Mouse (Mus musculus) hindbrain, postnatal 0 days (tissue): Measurements from ENCODE around the gene Nectin1. TPM values are rescaled to one million over a fixed set of nuclear protein-coding genes. Genes with fewer than 3 reads are reported as not detected.

Experiments used
- ATAC-seq: fragments of 200-750 bp; cut with Nextera tagmentation; 2 replicates; pipeline ENCODE4 v1.8.0; 2017; ENCODE audit warnings: mild to moderate bottlenecking, moderate TSS enrichment, moderate library complexity
- DNase-seq: peaks from one replicate; pipeline ENCODE4 v3.0.0-alpha.2; 2015; ENCODE audit warnings: low spot score
- H3K27ac ChIP-seq: fragments of 300-500 bp; sonication (generic); 2 replicates; pipeline ENCODE4 v1.5.1; 2014; ENCODE audit warnings: mild to moderate bottlenecking
- H3K27me3 ChIP-seq: fragments of 300-500 bp; sonication (generic); 2 replicates; pipeline ENCODE4 v1.6.1; 2014; ENCODE audit warnings: low read length, mixed read lengths; ENCODE audit not compliant: insufficient read depth
- H3K36me3 ChIP-seq: fragments of 300-500 bp; sonication (generic); 2 replicates; pipeline ENCODE4 v1.6.1; 2014; ENCODE audit warnings: low read length, mixed read lengths; ENCODE audit not compliant: insufficient read depth
- H3K4me1 ChIP-seq: fragments of 300-500 bp; sonication (generic); 2 replicates; pipeline ENCODE4 v1.6.1; 2014; ENCODE audit warnings: antibody characterized with exemption, low read length, mixed read lengths; ENCODE audit not compliant: insufficient read depth
- H3K4me2 ChIP-seq: fragments of 300-500 bp; sonication (generic); 2 replicates; pipeline ENCODE4 v1.6.1; 2014; ENCODE audit warnings: low read depth, mild to moderate bottlenecking, low read length, moderate library complexity, mixed read lengths
- H3K4me3 ChIP-seq: fragments of 300-500 bp; sonication (generic); 2 replicates; pipeline ENCODE4 v1.5.1; 2014; ENCODE audit warnings: low read length
- H3K9ac ChIP-seq: fragments of 300-500 bp; sonication (generic); replicated peaks from 2 replicates; pipeline ENCODE4 v1.6.1; 2014; ENCODE audit warnings: mild to moderate bottlenecking, low read length, moderate library complexity, mixed read lengths
- H3K9me3 ChIP-seq: fragments of 300-500 bp; sonication (generic); 2 replicates; pipeline ENCODE4 v1.6.1; 2016; ENCODE audit warnings: low read length, mixed read lengths
- CTCF ChIP-seq: IDR thresholded peaks from 2 replicates; pipeline ENCODE4 v1.5.1; 2016; ENCODE audit warnings: antibody characterized with exemption, control low read depth, low read depth
- WGBS: fragments of 180-500 bp; shearing (Covaris S2); extraction: QIAGEN DNeasy Blood & Tissue Kit; methylation state at CpG from one replicate; pipeline ENCODE4 v1.1.7; 2014; 5-methylcytosine and 5-hydroxymethylcytosine counted together
- polyA plus RNA-seq: library from polyadenylated mRNA; unstranded; fragments of >200 nt; fragmentation: Nextera tagmentation; extraction: Ambion mirVana; gene quantifications from 2 replicates; pipeline ENCODE4 v1.2.1, GENCODE M21; 2015
- total RNA-seq: library from RNA; depleted of rRNA; stranded (reverse); fragments of >200 nt; gene quantifications from 2 replicates; pipeline ENCODE4 v1.2.3, GENCODE M21; 2014

Gene Nectin1
- total and polyA plus RNA-seq, 2 experiments from 2014 or later, result 17.1 to 72.8 TPM

GRCm38 (mm10) chr9:43845660-43846455 lies 102.1 kb downstream of the Nectin1 start:
- Histone ChIP-seq H3K4me2 (0 out of 2 replicates have a peak overlapping the region, but pooled peaks have one; percentile 14), H3K9me3 (no peaks in the 10 kb centered on the region), H3K27ac (no peak overlapping the region), H3K9ac (no peak overlapping the region), H3K27me3 (no peaks in the 10 kb centered on the region), H3K4me3 (no peak overlapping the region), H3K36me3 (no peaks in the 10 kb centered on the region), H3K4me1 (peaks cover 9% of the 10 kb centered on the region)
- 13% methylated on average over 16 of the region's 17 CpGs for WGBS
- DNase-seq (peak; percentile 45), ATAC-seq (no peak)
- TF ChIP-seq CTCF, result peak; percentile 77

GRCm38 (mm10) chr9:43847861-43848260 lies 104.1 kb downstream of the Nectin1 start:
- TF ChIP-seq CTCF, result no peak
- 64% methylated on average over 5 of the region's 5 CpGs for WGBS
- Histone ChIP-seq H3K4me1 (peaks cover 6% of the 10 kb centered on the region), H3K9ac (no peak overlapping the region), H3K36me3 (no peaks in the 10 kb centered on the region), H3K27ac (no peak overlapping the region), H3K4me3 (no peak overlapping the region), H3K9me3 (no peaks in the 10 kb centered on the region), H3K27me3 (no peaks in the 10 kb centered on the region), H3K4me2 (no peak overlapping the region)
- no peak for DNase-seq
- no peak; the same call in 1 of the 2 replicates for ATAC-seq

- H3K9me3 ChIP-seq, result no peaks in the 10 kb centered on the region
- H3K4me2 ChIP-seq, result no peak overlapping the region
- H3K36me3 ChIP-seq, result no peaks in the 10 kb centered on the region
- no peak for TF ChIP-seq CTCF
- ATAC-seq (no peak), DNase-seq (no peak)
- no peaks in the 10 kb centered on the region for H3K27me3 ChIP-seq
- H3K9ac ChIP-seq, result no peak overlapping the region
- H3K4me3 ChIP-seq, result no peak overlapping the region
- no peak overlapping the region for H3K27ac ChIP-seq
- WGBS, result 68% methylated on average over 8 of the region's 8 CpGs
- no peaks in the 10 kb centered on the region; the same call in 1 of the 2 replicates for H3K4me1 ChIP-seq
Measured at GRCm38 (mm10) chr9:43850281-43850680, 106.5 kb downstream of the Nectin1 start.

GRCm38 (mm10) chr9:43851154-43851553 lies 107.4 kb downstream of the Nectin1 start:
- no peaks in the 10 kb centered on the region for H3K27me3 ChIP-seq
- no peak for ATAC-seq
- H3K4me1 ChIP-seq, result no peaks in the 10 kb centered on the region
- no peaks in the 10 kb centered on the region for H3K36me3 ChIP-seq
- H3K9me3 ChIP-seq, result no peaks in the 10 kb centered on the region
- no peak overlapping the region for H3K27ac ChIP-seq
- no peak overlapping the region for H3K9ac ChIP-seq
- TF ChIP-seq CTCF, result no peak
- H3K4me3 ChIP-seq, result no peak overlapping the region
- no peak for DNase-seq
- no peak overlapping the region for H3K4me2 ChIP-seq
- WGBS, result 48% methylated on average over 7 of the region's 7 CpGs

- Histone ChIP-seq H3K4me3 (no peak overlapping the region), H3K9ac (no peak overlapping the region), H3K9me3 (no peaks in the 10 kb centered on the region), H3K4me1 (no peaks in the 10 kb centered on the region), H3K36me3 (no peaks in the 10 kb centered on the region), H3K27me3 (no peaks in the 10 kb centered on the region), H3K27ac (no peak overlapping the region), H3K4me2 (no peak overlapping the region)
- DNase-seq (no peak), ATAC-seq (no peak)
- TF ChIP-seq CTCF, result no peak
- 87% methylated on average over 7 of the region's 7 CpGs for WGBS
Measured at GRCm38 (mm10) chr9:43855887-43856286, 112.1 kb downstream of the Nectin1 start.
